Mouse (Mus musculus): Measurements from ENCODE around the gene Fam20a.

DNA sequence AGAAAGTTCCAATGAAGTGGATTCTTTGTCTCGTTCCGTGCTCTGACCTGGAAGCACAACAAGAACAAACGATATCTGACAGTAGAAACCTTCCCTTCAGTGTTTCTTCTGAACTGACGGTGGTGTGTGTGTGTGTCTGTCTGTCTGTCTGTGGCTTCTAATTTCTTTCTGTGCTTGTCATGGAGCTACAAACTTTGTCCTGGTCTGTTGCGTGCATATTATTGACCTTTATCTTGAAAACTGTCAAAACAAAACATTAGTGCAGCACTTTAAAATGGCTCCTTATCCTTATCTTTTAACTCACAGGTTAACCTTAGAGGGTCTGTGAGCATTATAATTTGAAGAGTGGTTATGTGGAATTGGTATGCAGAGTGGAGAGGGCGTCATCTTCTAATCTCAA is 69.6 kb downstream of the Fam20a start:
- TF ChIP-seq USF1 (IDR thresholded peaks at IDR 0.05; ENCODE audit: low read depth), result no peak
- no peak for TF ChIP-seq POLR2A (IDR thresholded peaks at IDR 0.05; ENCODE audit: insufficient read length, low read depth)
